ENCODE assay signal across 21 mouse cellular contexts in the genomic region with DNA sequence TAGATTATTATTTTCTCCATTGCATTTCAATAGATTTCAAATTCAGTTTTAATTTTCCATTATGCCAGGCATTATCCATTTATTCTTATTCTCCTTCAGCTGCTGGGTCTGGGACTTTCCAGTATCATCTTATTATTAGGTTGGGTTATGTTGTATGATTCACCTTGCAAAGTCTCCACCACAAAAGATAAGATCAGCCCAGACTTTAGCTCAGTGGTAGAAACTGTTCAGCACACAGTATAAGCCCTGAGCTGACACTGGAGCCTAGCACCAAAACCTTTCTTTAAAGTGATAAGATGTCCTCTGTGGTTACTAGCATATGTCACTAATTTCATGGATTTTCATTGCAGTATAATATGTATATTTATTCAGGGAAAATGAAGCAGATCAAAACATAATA.
A peak's percentile ranks its signal among the peaks of the same experiment; 100 is the strongest.
DNase-seq lines count a peak whose midpoint lies in the region; ATAC-seq lines count a peak whose summit lies in the region.
"Had no signal": no experiment of that assay in that cellular context is flagged by ENCODE, and none has a peak within 500 bp of the region (broad histone marks: within the 10 kb centered on the region; RNA-seq: fewer than 3 reads in every experiment).

No protein-coding gene starts in this region.

- DNase-seq in intestine, embryonic 14.5 days (ENCODE audit: low spot score): peak; percentile 2
- DNase-seq in cerebellum, adult 9-11 months: no peak
- no peak for DNase-seq in frontal cortex, postnatal 25 days (ENCODE audit: low spot score in 2 of 2)
- DNase-seq: adrenal gland, adult 8-10 months; adrenal gland, postnatal 25 days; cerebellum, adult 11-12 months; cerebellum, adult 8-10 months; cerebellum, postnatal 14 days; gastrocnemius, adult 2 months; gastrocnemius, postnatal 14 days had no signal

- no peak overlapping the region for H3K27ac ChIP-seq in intestine, embryonic 14.5 days (ENCODE audit: low read depth)
- no peak overlapping the region for H3K27ac ChIP-seq in intestine, embryonic 15.5 days
- H3K27ac ChIP-seq: forebrain, embryonic 10.5 days; forebrain, embryonic 13.5 days; gastrocnemius, adult 2 months; hindbrain, embryonic 13.5 days had no signal

- no peak overlapping the region for H3K4me2 ChIP-seq in intestine, embryonic 14.5 days (ENCODE audit: low read length)
- H3K4me2 ChIP-seq in intestine, embryonic 15.5 days (replicated peaks): no peak overlapping the region
- H3K4me2 ChIP-seq: forebrain, embryonic 13.5 days; heart, embryonic 11.5 days; hindbrain, embryonic 13.5 days had no signal

- no peaks in the 10 kb centered on the region for H3K27me3 ChIP-seq in intestine, embryonic 14.5 days (replicated peaks; ENCODE audit: control insufficient read depth, insufficient read depth, low read length)
- no peaks in the 10 kb centered on the region for H3K27me3 ChIP-seq in intestine, embryonic 15.5 days (replicated peaks)
- H3K27me3 ChIP-seq: forebrain, embryonic 13.5 days; hindbrain, embryonic 13.5 days had no signal

- no peak overlapping the region for H3K9ac ChIP-seq in intestine, embryonic 14.5 days (ENCODE audit: low read length)
- H3K9ac ChIP-seq in intestine, embryonic 15.5 days: no peak overlapping the region
- H3K9ac ChIP-seq: forebrain, embryonic 13.5 days; hindbrain, embryonic 13.5 days had no signal

- H3K36me3 ChIP-seq in intestine, embryonic 14.5 days (ENCODE audit: control insufficient read depth, insufficient read depth, low read length): no peaks in the 10 kb centered on the region
- H3K36me3 ChIP-seq in intestine, embryonic 15.5 days: no peaks in the 10 kb centered on the region
- H3K36me3 ChIP-seq: forebrain, embryonic 10.5 days; hindbrain, embryonic 13.5 days had no signal

- no peak overlapping the region for H3K4me3 ChIP-seq in intestine, embryonic 14.5 days (ENCODE audit: low read depth, low read length)
- no peak overlapping the region for H3K4me3 ChIP-seq in intestine, embryonic 15.5 days (replicated peaks)
- H3K4me3 ChIP-seq: forebrain, embryonic 10.5 days; forebrain, embryonic 13.5 days; gastrocnemius, adult 2 months; hindbrain, embryonic 13.5 days had no signal

- H3K4me1 ChIP-seq in intestine, embryonic 14.5 days (replicated peaks; ENCODE audit: control insufficient read depth, insufficient read depth, low read length): no peaks in the 10 kb centered on the region
- no peaks in the 10 kb centered on the region for H3K4me1 ChIP-seq in intestine, embryonic 15.5 days (replicated peaks)
- H3K4me1 ChIP-seq: forebrain, embryonic 10.5 days; forebrain, embryonic 13.5 days; hindbrain, embryonic 13.5 days had no signal

- ATAC-seq in intestine, embryonic 14.5 days (replicated peaks; ENCODE audit: low FRiP score, low TSS enrichment, low read depth): no peak
- no peak for ATAC-seq in intestine, embryonic 15.5 days
- peak; percentile 96 for ATAC-seq in CD4-positive, CD25-positive, alpha-beta regulatory T cell, adult 4 months
- ATAC-seq in inflammation-experienced regulatory T-cells, adult 6 months: peak; percentile 97
- ATAC-seq in megakaryocyte, adult 5-6 weeks (ENCODE audit: poor library complexity, severe bottlenecking): no peak
- ATAC-seq: forebrain, embryonic 13.5 days; forebrain, embryonic 16.5 days; hindbrain, embryonic 16.5 days; intestine, embryonic 16.5 days had no signal

- H3K9me3 ChIP-seq in intestine, embryonic 14.5 days (ENCODE audit: control insufficient read depth, low read length): no peaks in the 10 kb centered on the region
- H3K9me3 ChIP-seq in intestine, embryonic 15.5 days: no peaks in the 10 kb centered on the region
- H3K9me3 ChIP-seq: forebrain, embryonic 10.5 days; forebrain, embryonic 13.5 days; hindbrain, embryonic 13.5 days had no signal

Comparison
In these comparisons a context has a peak if more than half of its experiments do, and no peak if none do; other contexts are left out.
1. ATAC-seq: peak in CD4-positive, CD25-positive, alpha-beta regulatory T cell, adult 4 months (single experiment) and inflammation-experienced regulatory T-cells, adult 6 months (single experiment); none in intestine, embryonic 14.5 days (single experiment), intestine, embryonic 15.5 days (single experiment) and megakaryocyte, adult 5-6 weeks (single experiment).